Mouse (Mus musculus): ENCODE measurements around the gene Satb2.

GRCm38 (mm10) chr1:56806006-56806405, 172.4 kb downstream of the Satb2 start:
- TF ChIP-seq POLR2A (IDR thresholded peaks at IDR 0.05; ENCODE audit: borderline replicate concordance, control insufficient read depth, low read depth, low read length) (no peak), CTCF (IDR thresholded peaks at IDR 0.05; ENCODE audit: control insufficient read depth, insufficient read depth, low read length) (no peak)
